Mouse (Mus musculus) brain, embryonic 14.5 days (tissue): Measurements from ENCODE around the gene Nr6a1.

Source experiments
- CTCF ChIP-seq: fragments of 200-500 bp; IDR thresholded peaks from 2 replicates; pipeline ENCODE4 v1.5.1; 2012; ENCODE audit warnings: inconsistent platforms, mild to moderate bottlenecking, moderate library complexity, borderline replicate concordance; ENCODE audit not compliant: insufficient read depth, insufficient read length; ENCODE audit errors: extremely low read depth
- POLR2A ChIP-seq: fragments of 200-500 bp; IDR thresholded peaks from 2 replicates; pipeline ENCODE4 v1.6.1; 2012; ENCODE audit warnings: mild to moderate bottlenecking, inconsistent platforms, borderline replicate concordance; ENCODE audit not compliant: poor library complexity, insufficient read depth, insufficient read length, severe bottlenecking; ENCODE audit errors: extremely low read depth

- TF ChIP-seq POLR2A (no peak), CTCF (peak; percentile 87)
These were observed 238.5 kb downstream of the Nr6a1 start for GRCm38 (mm10) chr2:38688791-38689520.
